Mouse (Mus musculus): ENCODE measurements around the gene Igsf11.
A peak's percentile ranks its signal among the peaks of the same experiment; 100 is the strongest.
"Not testable (repeated sequence)": the region's sequence is repeated elsewhere in the genome, so short reads cannot be mapped to it uniquely, and the experiment has no call there.

The Igsf11 gene

DNA sequence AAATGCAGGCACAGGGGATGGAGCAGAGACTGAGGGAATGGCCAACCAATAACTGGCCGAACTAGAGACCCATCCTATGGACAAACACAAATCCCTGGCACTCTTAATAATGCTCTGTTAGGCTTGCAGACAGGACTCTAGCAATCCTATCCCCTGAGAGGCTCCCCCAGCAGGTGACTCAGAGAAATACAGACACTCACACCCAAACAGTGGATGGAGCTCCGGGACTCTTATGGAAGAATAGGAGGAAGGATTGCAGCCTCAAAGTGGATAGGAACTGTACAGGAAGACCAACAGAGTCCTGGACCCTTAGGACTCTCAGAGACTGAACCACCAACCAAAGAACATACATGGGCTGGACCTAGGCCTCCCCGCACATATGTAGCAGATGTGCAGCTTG lies 91.4 kb downstream of the Igsf11 start:
- DNase-seq (ENCODE audit: low spot score), result not testable (repeated sequence)

DNA sequence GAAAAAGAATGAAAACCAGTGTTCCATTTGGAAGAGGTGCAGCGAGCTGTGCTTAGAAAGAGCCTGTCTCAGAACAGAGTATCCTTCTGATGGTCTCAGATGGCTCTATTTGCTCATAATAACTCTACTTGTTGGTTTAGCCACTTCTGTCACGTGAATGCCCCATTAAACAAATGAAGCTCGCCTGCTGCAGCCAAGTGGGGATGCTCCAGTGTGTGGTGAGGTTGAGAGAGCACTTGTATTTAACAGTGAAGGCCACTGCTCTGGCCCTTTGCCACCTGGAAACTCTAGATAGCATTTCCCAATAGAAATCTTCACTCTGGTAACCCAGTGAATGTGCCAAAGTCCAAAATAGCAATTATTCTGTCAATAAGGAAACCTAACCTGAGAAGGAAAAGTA lies 92.9 kb downstream of the Igsf11 start:
- no peak for DNase-seq (ENCODE audit: low spot score)

DNA sequence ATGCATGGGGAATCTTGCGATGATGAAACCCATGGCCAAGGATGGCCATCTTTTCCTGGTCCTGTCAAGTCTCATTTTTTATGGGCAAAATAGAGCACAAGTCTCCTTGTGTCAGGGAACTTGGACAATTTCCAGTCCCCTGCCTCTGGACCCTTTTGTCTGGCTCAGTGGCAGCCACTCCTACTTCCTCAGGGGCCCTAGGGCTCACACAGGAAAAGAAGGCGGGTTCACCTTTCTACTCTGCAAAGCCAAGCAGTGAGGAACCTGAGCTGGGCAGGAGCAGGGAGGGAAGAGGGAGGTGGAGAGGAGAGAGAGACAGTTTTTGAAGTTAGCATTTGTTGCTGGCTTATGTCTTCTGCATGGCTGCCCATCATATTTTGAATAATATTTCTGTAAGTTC lies 93.9 kb downstream of the Igsf11 start:
- no peak for DNase-seq (ENCODE audit: low spot score)

DNA sequence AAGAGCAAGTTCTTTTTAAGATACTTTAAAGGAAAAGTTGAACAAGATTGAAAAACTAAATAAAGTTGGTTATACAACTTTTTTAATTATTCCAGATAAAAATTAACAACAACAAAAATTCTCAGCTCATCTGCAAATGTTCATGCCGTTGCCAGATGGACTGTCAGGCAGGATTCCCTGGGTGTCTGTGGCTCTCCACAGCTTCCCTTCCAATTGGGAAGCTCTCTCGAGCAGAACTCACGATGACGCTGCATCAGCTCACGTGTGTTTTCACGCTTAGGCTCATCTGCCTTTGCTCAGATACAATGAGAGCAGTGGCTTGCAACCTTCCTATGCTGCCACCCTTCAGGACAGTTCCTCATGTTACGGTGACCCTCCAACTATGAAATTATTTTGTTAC lies 101.2 kb downstream of the Igsf11 start:
- no peak for DNase-seq (ENCODE audit: low spot score)

DNA sequence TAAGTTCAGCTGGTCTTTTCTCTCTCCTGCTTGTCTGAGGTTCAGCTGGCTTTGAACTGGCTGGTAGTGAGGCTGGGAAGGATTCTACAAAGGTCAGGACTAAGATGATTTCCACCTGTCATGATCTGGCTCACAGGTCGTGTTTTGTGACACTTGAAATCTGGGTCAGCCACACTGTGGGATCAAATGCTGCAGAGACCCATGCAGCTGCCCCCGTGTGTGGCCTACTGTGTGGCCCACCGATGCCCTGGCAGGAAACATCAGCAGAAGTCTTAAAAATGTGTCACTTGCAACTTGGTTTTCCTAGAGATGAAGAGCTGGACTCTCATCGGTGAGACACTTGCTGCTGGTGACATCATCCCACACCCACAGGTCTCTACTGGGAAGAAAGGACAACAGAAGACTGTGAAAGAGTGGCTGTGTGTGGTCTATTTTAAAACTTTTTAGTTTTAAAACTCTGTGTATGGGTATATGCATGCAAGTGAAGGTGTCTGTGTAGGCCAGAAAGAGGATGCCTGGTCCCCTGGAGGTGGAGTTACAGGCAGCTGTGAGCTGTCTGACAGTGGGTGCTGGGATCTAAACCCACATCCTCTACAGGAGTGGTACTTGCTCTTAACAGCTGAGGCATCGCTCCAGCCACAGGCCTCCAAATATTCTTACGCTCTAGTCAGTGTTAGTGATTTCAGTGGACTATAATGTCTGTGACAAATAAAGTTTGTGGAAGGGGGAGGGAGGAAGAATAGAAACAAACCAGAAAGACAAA lies 106.2 kb downstream of the Igsf11 start:
- no peak for DNase-seq (ENCODE audit: low spot score)

DNA sequence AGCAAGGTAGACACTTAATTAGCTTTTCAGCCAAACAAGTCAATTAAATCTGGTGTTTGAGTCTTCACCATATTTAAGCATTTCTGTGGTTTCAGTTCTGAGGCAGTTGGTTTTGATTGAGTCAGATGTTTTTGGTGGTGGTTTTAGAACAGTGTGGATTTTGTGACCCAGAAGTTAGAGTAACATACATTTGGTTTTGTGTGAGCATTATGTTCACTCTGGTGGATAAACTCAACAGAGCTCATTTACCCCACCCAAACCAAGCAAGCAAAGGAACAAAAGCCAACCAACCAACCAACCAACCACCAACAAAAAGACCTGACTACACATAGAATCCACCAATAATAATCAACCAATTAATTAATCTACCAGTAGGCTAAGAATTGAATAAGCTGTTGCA lies 106.8 kb downstream of the Igsf11 start:
- DNase-seq (ENCODE audit: low spot score), result no peak

DNA sequence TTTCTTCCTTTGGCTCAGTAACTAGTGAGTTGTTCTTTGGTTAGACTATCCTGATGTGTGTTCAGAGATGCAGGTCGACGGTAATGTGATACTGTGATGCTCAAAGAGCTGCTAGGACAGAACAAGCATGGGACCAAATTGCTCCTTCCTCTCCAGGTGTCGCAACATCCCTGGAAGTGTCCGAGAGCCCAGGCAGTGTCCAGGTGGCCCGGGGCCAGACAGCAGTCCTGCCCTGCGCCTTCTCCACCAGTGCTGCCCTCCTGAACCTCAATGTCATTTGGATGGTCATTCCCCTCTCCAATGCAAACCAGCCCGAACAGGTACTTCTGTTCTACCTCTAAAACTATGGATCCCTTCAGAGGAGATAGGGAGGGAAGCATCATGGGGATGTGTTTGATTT lies 114.5 kb downstream of the Igsf11 start:
- no peak for DNase-seq (ENCODE audit: low spot score)

DNA sequence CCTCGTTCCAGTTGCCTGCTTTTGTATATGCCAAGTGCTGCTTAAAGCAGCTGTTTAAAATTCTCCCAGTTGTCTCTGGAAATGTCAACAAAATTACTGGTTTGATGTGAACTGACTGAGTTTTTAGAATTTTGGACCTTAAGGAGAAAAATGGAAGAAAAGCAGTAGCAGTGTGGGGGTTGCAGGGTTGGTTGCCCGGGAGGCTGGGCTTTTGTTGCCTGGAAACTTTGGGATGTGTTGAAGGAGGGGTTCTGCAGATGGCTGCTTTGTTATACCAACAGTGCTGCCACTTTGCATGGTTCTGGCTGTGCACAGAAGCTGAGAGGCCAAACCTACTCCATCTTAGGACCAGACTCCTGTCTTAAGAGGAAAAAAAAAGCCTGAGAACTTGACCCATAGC lies 127.0 kb downstream of the Igsf11 start:
- DNase-seq (ENCODE audit: low spot score), result no peak

DNA sequence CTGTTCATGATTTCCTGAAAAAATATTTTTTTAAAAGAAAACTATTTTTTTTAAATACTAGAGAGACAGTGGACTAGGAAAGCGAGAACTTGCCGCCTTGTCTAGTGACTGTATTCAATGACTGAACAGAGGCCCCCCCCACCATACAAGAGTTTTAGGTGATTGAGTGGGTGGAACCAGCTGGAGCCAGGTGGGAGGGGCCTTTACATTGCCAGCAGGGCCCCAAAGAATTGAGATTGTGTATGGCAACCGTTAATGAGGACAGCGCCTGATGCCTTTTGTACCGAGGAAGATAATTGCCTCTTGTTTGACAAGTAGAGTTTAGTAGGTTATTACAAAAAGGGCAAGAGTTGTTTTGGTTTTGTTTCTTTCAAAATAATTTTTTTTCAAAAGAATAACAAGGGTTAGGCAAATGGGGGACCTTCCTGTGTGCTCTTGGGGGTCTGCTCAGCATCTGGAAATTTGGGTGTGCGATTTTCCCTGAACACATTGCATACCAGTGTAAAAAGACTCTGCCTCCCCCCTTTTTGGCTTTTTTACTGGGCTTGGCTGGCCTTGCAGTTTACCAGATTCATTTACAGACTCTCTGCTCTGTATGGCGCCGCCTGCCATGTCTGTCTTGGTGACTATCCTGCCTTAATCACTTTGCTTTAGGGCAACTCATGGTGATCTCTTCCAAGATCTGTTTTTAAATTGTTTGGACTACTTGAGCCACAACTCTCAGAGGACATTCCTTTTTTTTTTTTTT lies 133.7 kb downstream of the Igsf11 start:
- no peak for DNase-seq (ENCODE audit: low spot score)

DNA sequence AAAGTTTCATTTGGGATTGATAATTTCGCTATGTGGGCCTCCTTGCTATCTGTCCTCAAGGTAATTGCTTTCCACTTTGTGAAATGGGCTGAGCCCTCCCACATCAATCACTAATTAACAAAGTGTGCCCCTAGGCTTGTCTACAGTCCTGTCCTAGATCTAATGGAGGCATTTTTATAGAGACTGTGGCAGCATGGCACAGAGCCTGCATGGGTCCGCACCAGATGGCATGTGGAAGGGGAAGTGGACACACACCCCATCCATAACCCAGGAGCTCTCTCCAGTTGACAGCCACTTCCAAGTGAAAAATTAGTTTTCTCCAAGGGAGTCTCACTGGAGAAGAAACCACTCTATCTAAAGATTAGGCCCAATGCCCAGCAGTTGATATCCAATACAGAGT lies 138.9 kb downstream of the Igsf11 start:
- no peak for DNase-seq (ENCODE audit: low spot score)

DNA sequence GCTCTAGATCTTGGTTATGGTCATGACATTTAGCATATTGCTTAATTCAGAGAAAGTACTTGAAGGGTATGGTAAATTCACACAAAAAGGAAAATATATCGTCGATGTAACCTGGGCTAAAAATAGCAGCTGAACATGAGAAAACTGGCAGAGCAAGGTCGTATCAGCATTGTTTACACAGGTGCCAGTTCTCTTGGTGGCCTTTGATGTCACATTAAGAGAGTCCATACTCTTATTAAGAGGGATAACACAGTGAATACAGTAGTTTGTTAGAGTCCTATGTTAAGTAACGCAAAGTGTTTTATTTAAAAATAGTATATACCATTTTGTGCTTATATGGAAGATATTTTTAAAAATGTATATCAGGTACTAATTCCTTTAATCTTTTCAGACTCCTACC lies 144.8 kb downstream of the Igsf11 start:
- no peak for DNase-seq (ENCODE audit: low spot score)

DNA sequence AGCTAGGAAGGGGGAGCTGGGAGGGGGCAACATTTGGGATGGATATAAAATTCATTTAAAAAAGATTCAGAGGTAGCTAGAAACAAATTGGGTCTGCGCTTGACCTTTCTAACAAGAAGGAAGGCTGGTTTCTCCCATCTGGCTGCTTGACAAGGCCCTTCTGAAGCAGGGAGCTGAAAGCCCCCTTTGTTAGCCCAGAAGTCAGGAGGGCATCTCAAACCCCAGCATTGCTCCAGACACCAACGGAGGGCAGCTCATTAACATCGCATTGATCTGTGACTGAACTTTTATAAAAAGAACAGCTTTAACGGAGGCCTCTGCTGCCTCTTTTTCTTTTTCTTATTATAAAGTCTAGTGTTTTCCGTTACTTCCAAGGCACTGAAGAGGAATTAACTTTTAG lies 151.9 kb downstream of the Igsf11 start:
- no peak for DNase-seq (ENCODE audit: low spot score)

DNA sequence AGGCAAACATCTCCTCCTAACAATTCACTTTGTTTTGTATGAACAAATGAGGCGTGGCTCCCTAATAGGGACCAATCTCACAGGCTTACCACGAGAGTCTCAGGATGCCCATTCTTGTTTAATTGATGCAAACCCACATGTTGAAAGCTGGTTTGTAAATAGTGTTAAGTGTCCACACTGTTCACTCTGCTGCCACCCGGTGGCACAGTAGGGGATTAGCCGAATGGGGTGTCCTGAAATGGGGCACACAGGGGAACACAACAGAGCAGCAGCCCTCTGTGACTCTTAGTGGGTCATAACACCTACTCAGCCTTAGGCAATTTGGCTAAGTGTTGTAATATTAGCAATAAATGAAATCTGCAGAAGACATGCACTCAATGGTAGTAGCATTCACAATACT lies 156.4 kb downstream of the Igsf11 start:
- no peak for DNase-seq (ENCODE audit: low spot score)

DNA sequence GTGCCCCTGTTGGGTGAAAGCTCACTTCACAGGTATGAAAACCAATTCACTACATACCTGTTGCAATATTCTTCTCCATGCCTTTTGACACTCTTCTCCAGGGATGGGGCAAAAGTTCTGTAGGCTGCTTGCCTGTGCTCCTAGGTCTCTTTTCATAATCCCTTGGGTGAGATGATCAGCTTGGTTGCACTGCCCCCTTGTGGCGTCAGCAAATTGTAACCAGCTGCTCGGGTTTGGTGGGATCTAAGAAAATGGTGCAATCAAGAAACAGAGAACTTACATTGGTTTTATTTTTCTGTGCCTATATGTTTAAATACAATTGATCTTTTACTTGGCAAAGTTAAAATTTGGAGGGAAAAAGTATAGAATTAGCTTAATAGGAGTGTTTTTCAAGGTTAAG lies 160.5 kb downstream of the Igsf11 start:
- peak; percentile 50 for DNase-seq (ENCODE audit: low spot score)

DNA sequence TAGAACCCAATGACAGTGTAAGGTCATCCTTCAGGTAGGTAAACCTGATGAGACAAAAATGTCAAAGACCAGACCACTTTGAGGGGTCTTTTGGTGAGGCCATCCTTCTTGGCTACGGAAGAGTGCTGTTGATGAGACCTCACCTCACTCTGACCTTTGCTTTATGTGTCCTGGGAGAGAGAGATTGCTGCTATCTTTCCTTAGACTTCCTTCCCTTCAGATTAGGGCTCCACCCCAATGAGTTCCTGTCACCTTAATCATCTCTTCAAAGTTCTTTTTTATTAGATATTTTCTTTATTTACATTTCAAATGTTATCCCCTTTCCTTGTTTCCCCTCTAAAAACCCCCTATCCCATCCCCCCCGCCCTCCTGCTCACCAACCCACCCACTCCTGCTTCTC lies 161.3 kb downstream of the Igsf11 start:
- no peak for DNase-seq (ENCODE audit: low spot score)

DNA sequence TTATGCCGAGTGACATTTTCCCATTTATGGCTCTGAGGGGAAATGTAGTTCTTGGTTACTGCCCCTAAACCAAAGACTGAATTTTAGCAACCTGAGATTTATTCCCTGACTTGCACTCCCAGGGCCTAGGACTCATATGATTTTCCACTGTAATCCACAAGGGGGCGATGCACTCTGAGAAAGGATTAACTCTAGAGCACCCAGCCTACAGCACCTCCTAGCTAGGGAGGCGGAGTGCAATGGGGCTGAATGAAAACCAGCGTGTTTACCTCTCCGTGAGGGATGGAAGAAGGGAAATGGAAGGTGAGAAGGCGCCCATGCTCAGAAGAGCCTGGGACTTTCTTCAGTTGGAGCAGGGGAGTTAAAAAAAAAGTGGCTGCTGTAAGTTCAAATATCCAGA lies 163.6 kb downstream of the Igsf11 start:
- DNase-seq (ENCODE audit: low spot score), result peak; percentile 30

DNA sequence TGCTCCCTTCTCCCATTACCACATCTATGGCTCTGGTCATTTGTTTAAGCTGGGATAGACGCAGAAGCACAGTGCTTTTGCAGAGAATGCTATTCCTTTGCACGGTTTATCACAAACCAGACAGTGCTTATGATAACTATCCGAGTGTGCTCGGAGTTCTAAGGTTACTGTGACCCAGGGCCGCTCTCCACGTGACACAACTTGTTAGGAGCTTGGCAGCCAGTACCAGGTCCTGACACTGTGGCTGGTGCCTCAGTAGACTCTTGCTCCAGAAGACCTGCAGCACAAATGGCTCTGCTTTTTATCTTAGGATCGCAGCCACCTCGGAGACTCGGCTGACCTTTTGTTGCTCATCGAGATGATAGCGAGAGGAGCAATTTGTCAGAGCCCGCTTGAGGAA lies 164.5 kb downstream of the Igsf11 start:
- DNase-seq (ENCODE audit: low spot score), result peak; percentile 12

DNA sequence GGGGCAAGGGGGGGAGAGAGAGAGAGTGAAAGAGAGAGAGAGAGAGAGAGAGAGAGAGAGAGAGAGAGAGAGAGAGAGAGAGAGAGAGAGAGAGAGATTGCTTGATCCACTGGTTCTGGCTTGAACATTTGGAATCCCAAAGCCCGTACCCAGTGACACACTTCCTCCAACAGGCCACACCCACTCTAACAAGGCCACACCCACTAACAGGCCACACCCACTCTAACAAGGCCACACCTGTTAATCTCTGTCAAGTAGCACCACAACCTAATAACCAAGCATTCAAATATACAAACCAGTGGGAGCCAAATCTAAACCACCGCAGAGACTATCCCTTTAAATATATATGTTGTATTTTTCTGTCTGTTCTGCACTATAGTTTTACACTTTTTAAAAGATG lies 166.4 kb downstream of the Igsf11 start:
- DNase-seq (ENCODE audit: low spot score), result no peak

DNA sequence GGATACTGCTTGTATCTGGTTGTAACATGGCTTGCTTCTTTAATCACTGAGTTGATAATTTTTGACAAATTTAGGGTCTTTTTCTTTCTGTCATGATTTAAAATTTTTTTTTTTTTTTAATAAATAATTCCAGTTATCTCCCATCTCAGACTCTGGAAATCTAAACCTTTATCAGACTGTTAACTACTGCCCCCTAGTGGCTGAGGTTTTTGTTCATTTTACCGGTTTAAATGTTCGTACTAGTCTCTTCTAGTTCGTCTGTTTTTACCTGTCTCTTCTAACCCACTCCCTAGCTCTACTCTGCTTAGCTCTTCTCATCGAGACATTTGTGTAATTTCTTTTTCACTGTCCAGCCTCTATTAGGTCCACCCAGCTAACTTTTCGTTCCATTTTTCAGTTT lies 170.1 kb downstream of the Igsf11 start:
- DNase-seq (ENCODE audit: low spot score), result no peak

DNA sequence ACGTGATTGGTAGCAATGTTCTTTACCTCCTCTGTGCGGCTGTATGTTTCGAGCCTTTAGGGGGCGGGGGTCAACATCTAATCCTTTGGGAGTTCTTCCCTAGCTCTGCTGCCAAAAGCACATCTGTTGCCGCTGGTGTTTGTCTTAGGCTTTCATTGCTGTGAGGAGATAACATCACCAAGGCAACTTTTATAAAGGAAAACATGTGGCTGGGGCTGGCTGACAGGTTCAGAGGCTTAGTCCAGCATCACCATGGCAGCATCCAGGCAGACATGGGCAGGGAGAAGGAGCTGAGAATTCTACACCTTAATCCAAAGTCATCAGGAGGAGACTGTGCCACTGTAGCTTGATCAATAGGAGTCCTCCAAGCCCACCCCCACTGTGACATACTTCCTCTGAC lies 173.1 kb downstream of the Igsf11 start:
- no peak for DNase-seq (ENCODE audit: low spot score)

DNA sequence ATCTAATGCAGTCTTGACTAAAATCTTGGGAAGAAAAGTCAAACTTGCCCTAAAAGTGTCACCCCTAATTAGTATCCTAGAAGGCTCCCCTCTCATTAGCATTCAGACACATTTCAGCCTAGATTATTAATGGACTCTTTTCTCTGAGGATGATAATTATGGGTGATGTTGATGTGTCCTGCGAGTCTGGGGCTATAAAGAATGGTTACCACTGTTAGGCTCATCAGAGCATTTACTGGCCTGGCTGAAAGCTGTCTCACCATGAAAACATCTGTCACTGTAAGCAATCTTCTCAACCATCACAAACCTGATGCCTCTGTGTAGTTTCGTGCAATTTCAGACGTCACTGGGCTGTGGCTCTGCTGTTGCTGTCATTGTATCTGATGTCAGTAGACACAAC lies 179.0 kb downstream of the Igsf11 start:
- no peak for DNase-seq (ENCODE audit: low spot score)

Measured in yolk sac, embryonic 10.5 days (tissue).